Mouse (Mus musculus) spleen, adult 2 months (tissue): ENCODE measurements at regions not wholly inside any gene's neighbourhood (a gene's known extent, or its start where the extent isn't known, plus 50 kb on each side); places are given as distances from the start of the nearest gene placed in this dataset.

ENCODE experiments used
- CTCF ChIP-seq: fragments of 200-500 bp; IDR thresholded peaks from 2 replicates; pipeline ENCODE4 v1.5.1; 2011; ENCODE audit warnings: mild to moderate bottlenecking, inconsistent platforms; ENCODE audit not compliant: insufficient read depth, insufficient read length, insufficient replicate concordance; ENCODE audit errors: extremely low read depth
- POLR2A ChIP-seq: fragments of 200-500 bp; IDR thresholded peaks from 2 replicates; pipeline ENCODE4 v1.6.1; 2011; ENCODE audit warnings: low read depth, low read length, inconsistent platforms

- TF ChIP-seq CTCF: no peak
- no peak for TF ChIP-seq POLR2A
Observed at GRCm38 (mm10) chr15:25026351-25026750, 387.2 kb downstream of the Basp1 start.
